Mouse (Mus musculus) adrenal gland (tissue): ENCODE data around the gene Mrpl11.
"Not testable (repeated sequence)": the region's sequence is repeated elsewhere in the genome, so short reads cannot be mapped to it uniquely, and the experiment has no call there.

Source experiments
- intact Hi-C: fragments of 180-260 bp; cut with DNase I; formaldehyde crosslinking; loops from one replicate; pipeline ENCODE4 v1.15.1; 2025
- long read RNA-seq, 2 experiments: library from polyadenylated mRNA; unstranded; transcript quantifications; one replicate each; pipeline ENCODE4 v2.0.0; 2020; ENCODE audit warnings: borderline replicate concordance in 1 of 2; ENCODE audit not compliant: insufficient replicate concordance in 1 of 2

The Mrpl11 gene
- long read RNA-seq, experiment 1, transcript Mrpl11-201 (5 exons, 3,045 nt) = major isoform, 27 of 27 reads
- long read RNA-seq, experiment 1, partial matches to known transcripts = 0 of 27 reads
- long read RNA-seq, experiment 1, other reads (novel, unspliced or antisense) = 0 of 27 reads
- long read RNA-seq, experiment 2, transcript Mrpl11-204 (5 exons, 813 nt) = minor isoform, 5 of 40 reads
- long read RNA-seq, experiment 2, transcript Mrpl11-201 (5 exons, 3,045 nt) = major isoform, 33 of 40 reads
- long read RNA-seq, experiment 2, partial matches to known transcripts = 0 of 40 reads
- long read RNA-seq, experiment 2, other reads (novel, unspliced or antisense) = 1 of 40 reads

- intact Hi-C loops = loop anchor here (10.0 kb wide), 1 partner anchor 327 kb away; no protein-coding TSS in a partner anchor
These were observed at the start of gene Mrpl11 for GRCm38 (mm10) chr19:4961928-4962601. Gene Mrpl11 (plus strand): TSS chr19:4962147.

GRCm38 (mm10) chr19:4915924-4916603, 45.9 kb upstream of the Mrpl11 start:
- intact Hi-C loops = no loop called here

- intact Hi-C loops = no loop called here
These were observed 45.1 kb upstream of the Mrpl11 start for GRCm38 (mm10) chr19:4916827-4917226.

- intact Hi-C loops = no loop called here
These were observed 42.3 kb upstream of the Mrpl11 start for GRCm38 (mm10) chr19:4919652-4920051.

GRCm38 (mm10) chr19:4925121-4925860, 36.7 kb upstream of the Mrpl11 start:
- intact Hi-C loops = no loop called here

- intact Hi-C loops = no loop called here
These were observed 33.9 kb upstream of the Mrpl11 start, which contains the start of gene Dpp3 for GRCm38 (mm10) chr19:4927904-4928531. Gene Dpp3 (minus strand): TSS chr19:4928287.

GRCm38 (mm10) chr19:4928781-4929180, 33.2 kb upstream of the Mrpl11 start:
- intact Hi-C loops = no loop called here

GRCm38 (mm10) chr19:4936896-4937295, 25.1 kb upstream of the Mrpl11 start:
- intact Hi-C loops = no loop called here

- intact Hi-C loops = no loop called here
These were observed 24.3 kb upstream of the Mrpl11 start for GRCm38 (mm10) chr19:4937444-4938310.

GRCm38 (mm10) chr19:4942551-4943252, 19.2 kb upstream of the Mrpl11 start, which contains the start of gene Peli3:
Gene Peli3 (minus strand): TSS chr19:4943127.
- intact Hi-C loops = no loop called here

GRCm38 (mm10) chr19:4943253-4943588, 18.7 kb upstream of the Mrpl11 start:
- intact Hi-C loops = no loop called here

- intact Hi-C loops = no loop called here
These were observed 16.4 kb upstream of the Mrpl11 start for GRCm38 (mm10) chr19:4945540-4945939.

- intact Hi-C loops = not testable (repeated sequence)
These were observed 13.3 kb upstream of the Mrpl11 start for GRCm38 (mm10) chr19:4948641-4949040.

- intact Hi-C loops = loop anchor here (10.0 kb wide), 1 partner anchor 333 kb away; no protein-coding TSS in a partner anchor
These were observed 6.3 kb downstream of the Mrpl11 start for GRCm38 (mm10) chr19:4968236-4968635.

- intact Hi-C loops = loop anchor here (1.0 kb wide), 1 partner anchor 21 kb away; no protein-coding TSS in a partner anchor
These were observed 19.8 kb downstream of the Mrpl11 start for GRCm38 (mm10) chr19:4981767-4982166.

- intact Hi-C loops = no loop called here
These were observed 27.1 kb downstream of the Mrpl11 start for GRCm38 (mm10) chr19:4989013-4989412.

GRCm38 (mm10) chr19:4989434-4990255, 27.7 kb downstream of the Mrpl11 start:
- intact Hi-C loops = no loop called here

GRCm38 (mm10) chr19:4990256-4990625, 28.3 kb downstream of the Mrpl11 start, which contains the start of gene Npas4:
Gene Npas4 (minus strand): TSS chr19:4990316.
- intact Hi-C loops = no loop called here
